Mouse (Mus musculus) intestine, postnatal 0 days (tissue): ENCODE measurements at regions not wholly inside any gene's neighbourhood (a gene's known extent, or its start where the extent isn't known, plus 50 kb on each side); places are given as distances from the start of the nearest gene placed in this dataset.

Source experiments
- ATAC-seq: fragments of 200-750 bp; cut with Nextera tagmentation; 2 replicates; pipeline ENCODE4 v1.8.0; 2017; ENCODE audit warnings: mild to moderate bottlenecking, moderate TSS enrichment, moderate library complexity
- H3K27ac ChIP-seq: fragments of 300-500 bp; sonication (generic); 2 replicates; pipeline ENCODE4 v1.5.1; 2014; ENCODE audit warnings: mild to moderate bottlenecking, low read depth, low read length, moderate library complexity
- H3K27me3 ChIP-seq: fragments of 300-500 bp; sonication (generic); replicated peaks from 2 replicates; pipeline ENCODE4 v1.6.1; 2014; ENCODE audit warnings: low read length, mixed read lengths; ENCODE audit not compliant: control insufficient read depth, insufficient read depth
- H3K36me3 ChIP-seq: fragments of 300-500 bp; sonication (generic); 2 replicates; pipeline ENCODE4 v1.6.1; 2014; ENCODE audit warnings: mild to moderate bottlenecking, moderate library complexity; ENCODE audit not compliant: control insufficient read depth, insufficient read depth
- H3K4me1 ChIP-seq: fragments of 300-500 bp; sonication (generic); replicated peaks from 2 replicates; pipeline ENCODE4 v1.6.1; 2014; ENCODE audit warnings: antibody characterized with exemption, low read length, mixed read lengths; ENCODE audit not compliant: control insufficient read depth, insufficient read depth
- H3K4me2 ChIP-seq: fragments of 300-500 bp; sonication (generic); replicated peaks from 2 replicates; pipeline ENCODE4 v1.6.1; 2014; ENCODE audit warnings: low read depth, mild to moderate bottlenecking, moderate library complexity
- H3K4me3 ChIP-seq: fragments of 300-500 bp; sonication (generic); 2 replicates; pipeline ENCODE4 v1.5.1; 2014; ENCODE audit warnings: low read depth, low read length
- H3K9ac ChIP-seq: fragments of 300-500 bp; sonication (generic); 2 replicates; pipeline ENCODE4 v1.6.1; 2014; ENCODE audit warnings: mild to moderate bottlenecking, low read depth, low read length
- H3K9me3 ChIP-seq: fragments of 300-500 bp; sonication (generic); 2 replicates; pipeline ENCODE4 v1.6.1; 2016; ENCODE audit warnings: mixed run types; ENCODE audit not compliant: control insufficient read depth
- CTCF ChIP-seq: sonication (generic); IDR thresholded peaks from 2 replicates; pipeline ENCODE4 v1.5.1; 2016; ENCODE audit warnings: low read depth, mild to moderate bottlenecking, control low read depth, antibody characterized with exemption, moderate library complexity
- WGBS: fragments of 180-500 bp; shearing (Covaris S2); extraction: QIAGEN DNeasy Blood & Tissue Kit; methylation state at CpG from one replicate; pipeline ENCODE4 v1.1.7; 2014; 5-methylcytosine and 5-hydroxymethylcytosine counted together

GRCm38 (mm10) chr3:78412669-78413419 lies 873.5 kb downstream of the Rapgef2 start:
- Histone ChIP-seq H3K9me3 (no peaks in the 10 kb centered on the region), H3K9ac (no peak overlapping the region), H3K27ac (no peak overlapping the region), H3K36me3 (no peaks in the 10 kb centered on the region), H3K4me2 (no peak overlapping the region), H3K4me3 (no peak overlapping the region), H3K4me1 (no peaks in the 10 kb centered on the region), H3K27me3 (no peaks in the 10 kb centered on the region)
- 17% methylated on average over 5 of the region's 5 CpGs for WGBS
- no peak for ATAC-seq
- no peak for TF ChIP-seq CTCF

- Histone ChIP-seq H3K27me3 (no peaks in the 10 kb centered on the region), H3K9me3 (no peaks in the 10 kb centered on the region), H3K9ac (no peak overlapping the region), H3K27ac (no peak overlapping the region), H3K4me3 (no peak overlapping the region), H3K4me1 (no peaks in the 10 kb centered on the region), H3K36me3 (no peaks in the 10 kb centered on the region), H3K4me2 (no peak overlapping the region)
- TF ChIP-seq CTCF, result no peak
- 71% methylated on average over 4 of the region's 4 CpGs for WGBS
- no peak for ATAC-seq
Measured at GRCm38 (mm10) chr3:78411395-78411794, 874.9 kb downstream of the Rapgef2 start.

DNA sequence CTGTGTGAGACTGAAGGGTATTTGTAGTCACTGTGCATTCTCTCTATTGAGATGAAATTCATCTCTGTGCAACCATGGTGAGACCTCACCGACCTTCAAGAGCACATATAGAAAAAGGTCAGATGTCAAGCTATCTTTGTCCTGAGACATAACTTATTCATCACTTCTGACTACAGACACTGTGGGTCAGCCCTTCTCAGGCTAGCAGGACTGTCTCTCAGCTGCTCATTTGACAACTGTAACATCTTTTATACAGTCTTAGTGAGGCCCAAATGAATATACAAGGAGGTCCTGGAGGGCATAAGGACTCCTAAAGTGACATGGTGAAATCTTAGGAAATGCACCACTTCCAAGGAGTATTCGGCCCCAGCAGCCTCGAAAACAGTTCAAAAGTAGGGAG lies 877.1 kb downstream of the Rapgef2 start:
- WGBS, result 73% methylated on average over 3 of the region's 3 CpGs
- Histone ChIP-seq H3K4me3 (no peak overlapping the region), H3K36me3 (no peaks in the 10 kb centered on the region), H3K4me2 (no peak overlapping the region), H3K27ac (no peak overlapping the region), H3K9me3 (no peaks in the 10 kb centered on the region), H3K4me1 (no peaks in the 10 kb centered on the region), H3K27me3 (no peaks in the 10 kb centered on the region), H3K9ac (no peak overlapping the region)
- no peak for TF ChIP-seq CTCF
- no peak for ATAC-seq

- no peak for TF ChIP-seq CTCF
- no peaks in the 10 kb centered on the region for H3K4me1 ChIP-seq
- H3K4me2 ChIP-seq, result no peak overlapping the region
- WGBS, result 22% methylated on average over 6 of the region's 6 CpGs
- H3K9ac ChIP-seq, result no peak overlapping the region
- H3K36me3 ChIP-seq, result no peaks in the 10 kb centered on the region
- H3K9me3 ChIP-seq, result no peaks in the 10 kb centered on the region
- no peak overlapping the region for H3K27ac ChIP-seq
- no peaks in the 10 kb centered on the region for H3K27me3 ChIP-seq
- no peak overlapping the region for H3K4me3 ChIP-seq
- no peak for ATAC-seq
Measured at GRCm38 (mm10) chr3:78405760-78406467, 880.4 kb downstream of the Rapgef2 start.

DNA sequence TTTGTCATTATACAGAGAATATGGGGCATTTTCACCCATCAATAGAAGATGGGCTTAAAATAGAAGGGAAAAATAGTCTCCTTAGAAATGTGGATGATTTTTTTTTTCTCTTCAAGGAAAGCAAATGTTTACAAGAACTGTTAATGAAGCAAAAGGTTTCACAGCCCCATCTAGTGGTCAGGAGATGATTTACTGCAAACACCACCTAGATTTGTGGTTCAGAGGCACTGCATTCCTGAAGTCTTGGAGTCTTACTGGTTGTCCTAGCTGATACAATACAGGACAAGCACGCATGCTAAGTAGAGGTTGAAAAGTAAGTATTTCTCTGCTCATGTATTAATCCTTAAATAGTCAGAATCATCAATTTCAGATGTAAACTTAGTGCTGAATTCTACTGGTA lies 927.9 kb downstream of the Rapgef2 start:
- no peak for ATAC-seq
- 45% methylated on average over 1 of the region's 1 CpGs for WGBS
- Histone ChIP-seq H3K36me3 (no peaks in the 10 kb centered on the region), H3K9ac (no peak overlapping the region), H3K27ac (no peak overlapping the region), H3K27me3 (no peaks in the 10 kb centered on the region), H3K4me3 (no peak overlapping the region), H3K4me1 (no peaks in the 10 kb centered on the region), H3K9me3 (no peaks in the 10 kb centered on the region), H3K4me2 (no peak overlapping the region)
- TF ChIP-seq CTCF, result peak; percentile 73

GRCm38 (mm10) chr3:78339891-78340290 lies 946.4 kb downstream of the Rapgef2 start:
- Histone ChIP-seq H3K4me2 (no peak overlapping the region), H3K4me3 (no peak overlapping the region), H3K27ac (no peak overlapping the region), H3K4me1 (no peaks in the 10 kb centered on the region), H3K27me3 (no peaks in the 10 kb centered on the region), H3K36me3 (no peaks in the 10 kb centered on the region), H3K9me3 (no peaks in the 10 kb centered on the region), H3K9ac (no peak overlapping the region)
- 67% methylated on average over 1 of the region's 1 CpGs for WGBS
- ATAC-seq, result no peak
- no peak for TF ChIP-seq CTCF
